8 mouse cellular contexts compared by ENCODE assay signal in the genomic region with DNA sequence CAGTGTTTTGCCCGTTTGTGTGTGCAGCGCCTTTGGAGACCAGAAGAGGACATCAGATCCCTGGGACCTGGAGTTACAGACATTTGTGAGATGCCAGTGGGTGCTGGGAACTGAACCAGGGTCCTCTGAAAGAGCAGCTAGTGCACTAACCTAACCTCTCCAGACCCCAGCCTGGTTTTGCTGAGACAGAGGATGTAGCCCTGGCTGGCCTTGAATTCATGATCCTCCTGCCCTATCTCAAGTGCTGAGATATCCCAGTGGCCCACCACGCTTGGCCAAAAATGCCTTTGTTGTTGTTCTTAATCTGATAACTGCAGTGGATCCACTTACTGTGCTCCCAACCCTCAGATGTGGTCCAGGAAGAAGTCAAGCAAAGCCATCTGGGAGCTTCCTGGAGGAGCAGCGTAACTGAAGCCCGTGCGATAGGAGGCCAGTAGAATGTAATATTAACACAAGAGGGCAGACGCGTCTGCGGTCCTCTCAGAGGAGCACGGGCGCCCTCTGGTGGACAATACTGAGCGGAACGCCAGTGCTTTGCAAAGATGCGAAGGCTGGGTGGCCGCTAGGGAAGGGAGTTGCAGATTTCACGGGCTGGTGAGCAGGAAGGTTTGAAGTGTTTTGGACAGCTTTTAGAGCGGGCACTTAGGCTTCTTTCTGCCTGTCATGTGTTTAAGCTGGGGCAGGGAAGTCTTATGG.
DNase-seq lines count a peak whose midpoint lies in the region; ATAC-seq and TF ChIP-seq lines count a peak whose summit lies in the region.

No protein-coding gene starts in this region.

- peaks cover 6% of the 10 kb centered on the region; the same call in 1 of the 2 replicates for H3K9me3 ChIP-seq in heart, embryonic 14.5 days (ENCODE audit: control insufficient read depth, low read length)
- peaks cover 3% of the 10 kb centered on the region; the same call in 1 of the 2 replicates for H3K9me3 ChIP-seq in liver, embryonic 12.5 days (replicated peaks)
- H3K9me3 ChIP-seq in stomach, embryonic 14.5 days (ENCODE audit: control insufficient read depth, low read depth, low read length): no peaks in the 10 kb centered on the region

- peak; percentile 90 for DNase-seq in CD4-positive helper T cell, adult 2 months (ENCODE audit: low read depth, low spot score)
- DNase-seq in brain, embryonic 14.5 days (ENCODE audit: low read depth): peak; percentile 94
- DNase-seq in kidney, postnatal 10 days: peak; percentile 97
- peak; percentile 90 to 93 for DNase-seq in natural killer cell, adult 2 months (ENCODE audit: low spot score in 2 of 2)

- peak; percentile 86 for ATAC-seq in erythroid progenitor cell, adult 5-6 weeks (replicated peaks; ENCODE audit: low FRiP score, poor library complexity, severe bottlenecking)
- no peak for ATAC-seq in heart, embryonic 14.5 days (ENCODE audit: insufficient number of reproducible peaks, insufficient read depth, low FRiP score, low read depth)
- ATAC-seq in liver, embryonic 12.5 days: peak; percentile 48; the same call in 1 of the 2 replicates
- ATAC-seq in stomach, embryonic 14.5 days (ENCODE audit: insufficient number of reproducible peaks, insufficient read depth, low FRiP score, low read depth): peak; percentile 56; the same call in 1 of the 2 replicates

- H3K9ac ChIP-seq in heart, embryonic 14.5 days (ENCODE audit: low read length): no peak overlapping the region
- no peak overlapping the region; the same call in 1 of the 2 replicates for H3K9ac ChIP-seq in liver, embryonic 12.5 days
- H3K9ac ChIP-seq in stomach, embryonic 14.5 days (replicated peaks; ENCODE audit: low read depth, low read length): no peak overlapping the region

- peak overlapping the region; percentile 35 for H3K4me2 ChIP-seq in heart, embryonic 14.5 days (ENCODE audit: low read length)
- H3K4me2 ChIP-seq in liver, embryonic 12.5 days: peak overlapping the region; percentile 44
- peak overlapping the region; percentile 28; the same call in 1 of the 2 replicates for H3K4me2 ChIP-seq in stomach, embryonic 14.5 days (replicated peaks; ENCODE audit: low read depth, low read length)

- H3K36me3 ChIP-seq in heart, embryonic 14.5 days (ENCODE audit: control insufficient read depth, insufficient read depth, low read length): no peaks in the 10 kb centered on the region
- H3K36me3 ChIP-seq in liver, embryonic 12.5 days: no peaks in the 10 kb centered on the region
- no peaks in the 10 kb centered on the region for H3K36me3 ChIP-seq in stomach, embryonic 14.5 days (ENCODE audit: control insufficient read depth, insufficient read depth, low read length)

- no peak overlapping the region for H3K27ac ChIP-seq in heart, embryonic 14.5 days (replicated peaks in 1 of 2; ENCODE audit: control insufficient read depth in 1 of 2, insufficient read depth in 1 of 2, low read depth in 2 of 2, low read length in 2 of 2)
- H3K27ac ChIP-seq in liver, embryonic 12.5 days: no peak overlapping the region
- no peak overlapping the region for H3K27ac ChIP-seq in stomach, embryonic 14.5 days (ENCODE audit: low read length)

- 21% methylated on average over 17 of the region's 17 CpGs for WGBS in heart, embryonic 14.5 days
- 18% methylated on average over 17 of the region's 17 CpGs for WGBS in liver, embryonic 12.5 days (ENCODE audit: insufficient replicate concordance)
- 19% methylated on average over 17 of the region's 17 CpGs for WGBS in stomach, embryonic 14.5 days

- TF ChIP-seq POLR2A in brain, embryonic 14.5 days (IDR thresholded peaks at IDR 0.05; ENCODE audit: borderline replicate concordance, extremely low read depth, insufficient read depth, insufficient read length, poor library complexity, severe bottlenecking): no peak

- H3K4me1 ChIP-seq in heart, embryonic 14.5 days (ENCODE audit: control insufficient read depth in 2 of 2, insufficient read depth in 2 of 2, low read length in 2 of 2): peaks cover 0 to 3% of the 10 kb centered on the region in 2 experiments; a peak in 1 of 4 replicates
- peaks cover 35% of the 10 kb centered on the region for H3K4me1 ChIP-seq in liver, embryonic 12.5 days
- H3K4me1 ChIP-seq in stomach, embryonic 14.5 days (ENCODE audit: control insufficient read depth, insufficient read depth, low read length): no peaks in the 10 kb centered on the region

- H3K4me3 ChIP-seq in heart, embryonic 14.5 days (ENCODE audit: control insufficient read depth in 1 of 2, insufficient read depth in 1 of 2, low read depth in 1 of 2, low read length in 2 of 2): no peak overlapping the region
- no peak overlapping the region for H3K4me3 ChIP-seq in liver, embryonic 12.5 days
- no peak overlapping the region for H3K4me3 ChIP-seq in stomach, embryonic 14.5 days (ENCODE audit: low read depth, low read length)

- TF ChIP-seq CTCF in brain, embryonic 14.5 days (IDR thresholded peaks at IDR 0.05; ENCODE audit: borderline replicate concordance, extremely low read depth, insufficient read depth, insufficient read length): peak; percentile 100

- H3K27me3 ChIP-seq in heart, embryonic 14.5 days (ENCODE audit: control insufficient read depth, insufficient read depth, low read length): no peaks in the 10 kb centered on the region
- no peaks in the 10 kb centered on the region for H3K27me3 ChIP-seq in liver, embryonic 12.5 days (replicated peaks)
- H3K27me3 ChIP-seq in stomach, embryonic 14.5 days (ENCODE audit: control insufficient read depth, insufficient read depth, low read length): no peaks in the 10 kb centered on the region
